Mouse (Mus musculus) embryonic facial prominence, embryonic 11.5 days (tissue): Measurements from ENCODE around the gene 6330409D20Rik. TPM values are rescaled to one million over a fixed set of nuclear protein-coding genes. Genes with fewer than 3 reads are reported as not detected.

Experiments used
- ATAC-seq: fragments of 200-750 bp; cut with Nextera tagmentation; replicated peaks from 2 replicates; pipeline ENCODE4 v1.8.0; 2017; ENCODE audit warnings: low read depth; ENCODE audit not compliant: insufficient number of reproducible peaks, low FRiP score, low TSS enrichment
- DNase-seq: peaks from one replicate; pipeline ENCODE4 v3.0.0-alpha.2; 2015; ENCODE audit warnings: low spot score
- H3K27ac ChIP-seq: fragments of 300-500 bp; sonication (generic); replicated peaks from 2 replicates; pipeline ENCODE4 v1.5.1; 2014; ENCODE audit warnings: mild to moderate bottlenecking, low read depth, low read length, control low read depth
- H3K27me3 ChIP-seq: fragments of 300-500 bp; sonication (generic); 2 replicates; pipeline ENCODE4 v1.6.1; 2014; ENCODE audit warnings: mild to moderate bottlenecking, low read length, moderate library complexity, mixed read lengths; ENCODE audit not compliant: control insufficient read depth, insufficient read depth
- H3K36me3 ChIP-seq: fragments of 300-500 bp; sonication (generic); replicated peaks from 2 replicates; pipeline ENCODE4 v1.6.1; 2014; ENCODE audit warnings: low read depth, mild to moderate bottlenecking, low read length, moderate library complexity, mixed read lengths; ENCODE audit not compliant: control insufficient read depth, insufficient read depth
- H3K4me1 ChIP-seq: fragments of 300-500 bp; sonication (generic); 2 replicates; pipeline ENCODE4 v1.6.1; 2014; ENCODE audit warnings: low read length, mixed read lengths; ENCODE audit not compliant: control insufficient read depth, insufficient read depth
- H3K4me2 ChIP-seq: fragments of 300-500 bp; sonication (generic); 2 replicates; pipeline ENCODE4 v1.6.1; 2014; ENCODE audit warnings: low read depth, mild to moderate bottlenecking, control low read depth, low read length, moderate library complexity
- H3K4me3 ChIP-seq: fragments of 300-500 bp; sonication (generic); 2 replicates; pipeline ENCODE4 v1.5.1; 2014; ENCODE audit warnings: low read depth, low read length, control low read depth
- H3K9ac ChIP-seq: fragments of 300-500 bp; sonication (generic); replicated peaks from 2 replicates; pipeline ENCODE4 v1.6.1; 2014; ENCODE audit warnings: mild to moderate bottlenecking, control low read depth, low read length
- H3K9me3 ChIP-seq: fragments of 300-500 bp; sonication (generic); replicated peaks from 2 replicates; pipeline ENCODE4 v1.6.1; 2016; ENCODE audit warnings: mild to moderate bottlenecking, low read length, inconsistent platforms, mixed read lengths; ENCODE audit not compliant: control insufficient read depth
- WGBS: fragments of 180-500 bp; shearing (Covaris S2); extraction: QIAGEN DNeasy Blood & Tissue Kit; methylation state at CpG from one replicate; pipeline ENCODE4 v1.1.7; 2014; 5-methylcytosine and 5-hydroxymethylcytosine counted together
- polyA plus RNA-seq: library from polyadenylated mRNA; unstranded; fragments of >200 nt; fragmentation: Nextera tagmentation; extraction: Ambion mirVana; gene quantifications from 2 replicates; pipeline ENCODE4 v1.2.1, GENCODE M21; 2014

The 6330409D20Rik gene
- polyA plus RNA-seq, 1 experiment from 2014 or later, result 0.31 TPM

DNA sequence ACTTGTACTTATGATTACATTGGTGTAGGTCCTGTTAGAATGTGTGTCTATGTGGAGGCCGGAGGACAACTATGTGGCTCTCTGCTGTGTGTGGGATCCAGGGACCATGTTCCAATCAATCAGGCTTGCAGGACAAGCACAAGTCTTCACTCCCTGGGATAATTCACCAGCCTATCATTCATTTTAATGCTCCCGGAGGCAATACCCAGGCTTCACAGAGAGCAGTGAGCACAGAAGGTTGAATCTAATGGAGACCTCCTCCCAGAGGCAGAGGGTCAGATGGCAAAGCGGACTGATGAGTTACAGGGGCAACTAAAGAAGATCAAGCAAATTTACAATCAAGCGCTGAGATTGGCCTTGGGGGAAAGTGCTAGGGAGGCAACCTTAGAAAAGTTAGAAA, 11.3 kb downstream of the 6330409D20Rik start:
- no peak for DNase-seq
- Histone ChIP-seq H3K4me2 (no peak overlapping the region), H3K4me3 (no peak overlapping the region), H3K27ac (peak overlapping the region; percentile 52), H3K9ac (no peak overlapping the region; the same call in 1 of the 2 replicates), H3K9me3 (no peaks in the 10 kb centered on the region), H3K36me3 (no peaks in the 10 kb centered on the region), H3K4me1 (peaks cover 13% of the 10 kb centered on the region), H3K27me3 (no peaks in the 10 kb centered on the region)
- no peak for ATAC-seq
- WGBS, result 49% methylated on average over 4 of the region's 4 CpGs

DNA sequence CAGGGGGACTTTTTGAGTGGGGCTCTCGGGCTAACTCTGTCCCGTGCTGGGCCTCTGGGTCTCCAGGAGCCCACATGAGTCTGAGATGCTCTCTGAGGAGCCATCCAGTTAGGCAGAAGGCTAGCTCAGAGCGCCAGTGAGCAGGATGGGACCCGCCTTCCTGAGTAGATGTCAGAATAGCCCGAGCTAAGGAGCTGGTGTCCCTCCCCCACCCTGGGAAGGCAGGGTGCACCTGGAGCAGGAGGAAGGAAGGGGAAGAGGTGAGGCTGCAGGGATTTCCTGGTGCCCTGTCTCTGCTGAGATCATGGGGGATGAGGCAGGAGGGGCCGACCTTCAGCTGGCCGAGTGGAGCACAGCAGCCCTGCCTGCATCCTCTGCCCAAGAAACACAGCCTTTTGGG, 12.4 kb downstream of the 6330409D20Rik start:
- no peaks in the 10 kb centered on the region for H3K27me3 ChIP-seq
- H3K4me3 ChIP-seq, result peak overlapping the region; percentile 23
- H3K9me3 ChIP-seq, result no peaks in the 10 kb centered on the region
- peak overlapping the region; percentile 30; the same call in 1 of the 2 replicates for H3K9ac ChIP-seq
- peaks cover 13% of the 10 kb centered on the region for H3K4me1 ChIP-seq
- WGBS, result 46% methylated on average over 7 of the region's 7 CpGs
- H3K27ac ChIP-seq, result no peak overlapping the region; the same call in 1 of the 2 replicates
- DNase-seq, result no peak
- H3K36me3 ChIP-seq, result no peaks in the 10 kb centered on the region
- ATAC-seq, result no peak
- H3K4me2 ChIP-seq, result peak overlapping the region; percentile 34

DNA sequence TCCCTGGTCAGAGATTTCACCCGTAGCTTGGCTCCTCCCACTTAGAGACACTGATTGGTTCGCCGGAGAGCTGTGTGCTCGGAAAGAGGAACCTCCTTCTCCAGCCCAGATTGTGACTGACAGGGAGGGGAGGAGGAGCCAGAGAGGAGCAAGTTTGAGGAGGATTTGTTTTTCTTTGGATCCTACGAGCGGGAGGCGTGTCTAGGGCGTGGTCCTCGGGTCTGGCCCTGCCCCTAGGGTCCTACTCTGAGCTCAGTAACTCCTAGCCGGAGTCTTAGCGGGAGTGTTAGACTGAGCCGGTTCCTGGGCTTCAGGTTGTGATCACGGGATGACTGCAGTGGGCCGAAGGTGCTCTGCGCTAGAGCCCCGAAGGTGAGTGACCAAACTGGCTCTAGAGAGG, 13.4 kb downstream of the 6330409D20Rik start:
- H3K4me3 ChIP-seq, result peak overlapping the region; percentile 30
- peak; percentile 98 for DNase-seq
- H3K9me3 ChIP-seq, result no peaks in the 10 kb centered on the region
- peak; percentile 91 for ATAC-seq
- H3K36me3 ChIP-seq, result no peaks in the 10 kb centered on the region
- WGBS, result 0% methylated on average over 16 of the region's 16 CpGs
- no peak overlapping the region for H3K9ac ChIP-seq
- no peak overlapping the region for H3K27ac ChIP-seq
- H3K4me2 ChIP-seq, result peak overlapping the region; percentile 39
- peaks cover 13% of the 10 kb centered on the region for H3K4me1 ChIP-seq
- no peaks in the 10 kb centered on the region for H3K27me3 ChIP-seq

DNA sequence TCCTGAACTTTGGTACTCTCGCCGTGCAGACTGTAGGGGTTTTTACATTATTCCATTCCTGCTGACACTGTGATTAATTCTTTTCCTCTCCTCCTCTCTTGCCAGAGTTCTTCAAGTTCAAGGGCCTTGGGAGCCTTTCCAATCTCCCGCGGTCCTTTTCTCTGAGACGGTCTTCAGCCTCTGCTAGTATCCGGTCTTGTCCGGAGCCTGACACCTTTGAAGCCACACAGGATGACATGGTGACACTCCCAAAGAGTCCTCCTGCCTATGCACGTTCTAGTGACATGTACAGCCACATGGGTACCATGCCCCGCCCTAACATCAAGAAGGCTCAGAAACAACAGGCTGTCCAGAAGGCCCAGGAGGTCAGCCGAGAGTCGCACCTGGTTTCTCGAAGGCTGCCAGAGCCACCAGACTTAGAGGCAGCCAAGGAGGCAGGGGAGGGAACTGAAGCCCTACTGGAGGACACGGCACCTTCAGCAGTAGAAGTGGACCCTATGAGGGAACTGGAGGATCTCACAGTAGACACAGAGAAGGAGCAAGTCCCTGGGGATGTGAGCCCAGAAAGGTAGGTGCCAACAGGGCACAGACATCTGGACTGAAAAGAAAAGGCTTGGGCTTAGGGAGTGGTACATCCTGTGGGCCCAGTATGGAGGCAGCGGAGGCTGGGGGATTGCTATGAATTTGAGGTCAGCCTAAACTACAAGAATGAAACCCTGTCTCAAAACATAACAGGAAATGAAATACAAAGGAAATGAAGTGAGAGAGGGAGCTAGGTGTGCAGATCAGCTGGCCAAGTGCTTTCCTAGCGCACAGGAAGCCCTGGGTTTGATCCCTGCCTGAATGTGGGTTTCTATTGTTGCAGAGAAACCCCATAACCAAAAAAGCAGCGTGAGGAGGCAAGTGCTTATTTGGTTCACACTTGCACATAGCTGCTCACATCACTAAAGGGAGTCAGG, 15.7 kb downstream of the 6330409D20Rik start:
- whole genome bisulfite sequencing, result 82% methylated on average over 16 of the region's 16 CpGs
- Histone ChIP-seq H3K4me1 (peaks cover 10% of the 10 kb centered on the region), H3K27ac (no peak overlapping the region)

DNA sequence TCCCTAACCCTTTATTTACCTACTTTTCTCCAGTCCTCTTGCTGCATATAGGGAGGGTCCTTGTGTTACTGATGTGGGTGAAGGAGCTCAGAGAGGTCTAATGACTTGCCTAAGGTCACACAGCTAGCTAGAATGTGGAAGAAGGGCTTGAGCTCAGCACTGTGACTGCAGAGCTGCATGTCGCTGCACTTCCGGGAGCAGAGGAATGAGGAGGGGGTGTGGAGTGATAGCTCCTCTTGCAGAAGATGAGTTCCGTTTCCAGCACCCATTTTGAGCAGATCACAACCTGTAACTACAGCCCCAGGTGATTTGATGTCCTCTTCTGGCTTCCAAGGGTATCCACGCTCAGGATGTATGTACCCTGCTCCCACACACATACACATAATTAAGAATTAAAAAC, 16.7 kb downstream of the 6330409D20Rik start:
- H3K27me3 ChIP-seq, result no peaks in the 10 kb centered on the region
- H3K9ac ChIP-seq, result no peak overlapping the region
- H3K4me3 ChIP-seq, result no peak overlapping the region
- no peak overlapping the region for H3K27ac ChIP-seq
- DNase-seq (no peak), ATAC-seq (no peak)
- no peaks in the 10 kb centered on the region for H3K36me3 ChIP-seq
- H3K4me2 ChIP-seq, result no peak overlapping the region
- H3K4me1 ChIP-seq, result peaks cover 10% of the 10 kb centered on the region; the same call in 1 of the 2 replicates
- 86% methylated on average over 4 of the region's 4 CpGs for WGBS
- no peaks in the 10 kb centered on the region for H3K9me3 ChIP-seq

More for the DNA sequence above, 15.7 kb downstream of the 6330409D20Rik start:
- no peak for DNase-seq
- Histone ChIP-seq H3K36me3 (no peaks in the 10 kb centered on the region), H3K9ac (no peak overlapping the region), H3K9me3 (no peaks in the 10 kb centered on the region), H3K4me2 (no peak overlapping the region), H3K4me3 (no peak overlapping the region), H3K27me3 (no peaks in the 10 kb centered on the region)
- no peak for ATAC-seq

DNA sequence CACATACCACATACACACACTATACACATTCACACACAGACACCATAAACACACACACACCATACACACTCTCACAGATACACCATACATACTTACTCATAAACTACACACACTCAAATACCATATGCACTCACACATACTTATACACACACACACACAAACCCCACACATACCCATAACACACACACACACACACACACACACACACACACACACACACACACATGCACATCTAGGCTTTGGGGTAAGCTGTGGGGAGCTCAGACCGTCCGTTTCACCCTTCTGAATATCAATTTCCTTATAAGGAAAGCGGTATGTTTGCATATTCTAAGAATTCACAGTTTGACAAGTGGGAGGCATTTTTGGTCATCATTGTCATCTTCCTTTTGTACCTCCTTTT, 18.2 kb downstream of the 6330409D20Rik start:
- H3K9ac ChIP-seq, result no peak overlapping the region
- no peak overlapping the region for H3K4me2 ChIP-seq
- 84% methylated on average over 3 of the region's 3 CpGs for WGBS
- H3K4me1 ChIP-seq, result peaks cover 5% of the 10 kb centered on the region; the same call in 1 of the 2 replicates
- no peak overlapping the region for H3K27ac ChIP-seq
- no peak for DNase-seq
- H3K4me3 ChIP-seq, result no peak overlapping the region
- no peaks in the 10 kb centered on the region for H3K36me3 ChIP-seq
- ATAC-seq, result no peak
- H3K9me3 ChIP-seq, result no peaks in the 10 kb centered on the region
- no peaks in the 10 kb centered on the region for H3K27me3 ChIP-seq

DNA sequence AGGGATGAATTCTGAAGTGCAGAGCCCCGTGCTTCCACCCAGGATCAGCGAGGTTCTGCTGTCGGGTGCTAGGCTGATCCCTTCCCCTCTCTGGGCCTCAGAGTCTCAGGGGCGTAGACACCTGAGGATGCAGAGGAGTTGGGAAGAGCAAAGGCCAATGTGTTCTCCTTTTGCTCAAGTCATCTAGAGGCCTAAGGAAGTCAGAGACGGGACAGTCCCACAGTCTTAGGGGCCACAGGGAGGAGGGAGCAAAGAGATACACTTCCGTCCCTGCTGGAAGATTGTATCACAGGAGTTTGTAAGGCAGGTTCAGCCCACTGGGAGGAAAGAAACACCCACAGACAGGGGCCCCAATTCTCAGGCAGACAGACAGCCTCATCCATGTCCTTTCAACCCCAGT, 18.8 kb downstream of the 6330409D20Rik start:
- Histone ChIP-seq H3K27ac (0 out of 2 replicates have a peak overlapping the region, but pooled peaks have one; percentile 13), H3K27me3 (no peaks in the 10 kb centered on the region), H3K4me1 (peaks cover 5% of the 10 kb centered on the region; the same call in 1 of the 2 replicates), H3K9ac (peak overlapping the region; percentile 22; the same call in 1 of the 2 replicates), H3K36me3 (no peaks in the 10 kb centered on the region), H3K4me3 (no peak overlapping the region), H3K9me3 (no peaks in the 10 kb centered on the region), H3K4me2 (peak overlapping the region; percentile 1; the same call in 1 of the 2 replicates)
- DNase-seq, result no peak
- WGBS, result 61% methylated on average over 6 of the region's 6 CpGs
- ATAC-seq, result no peak

DNA sequence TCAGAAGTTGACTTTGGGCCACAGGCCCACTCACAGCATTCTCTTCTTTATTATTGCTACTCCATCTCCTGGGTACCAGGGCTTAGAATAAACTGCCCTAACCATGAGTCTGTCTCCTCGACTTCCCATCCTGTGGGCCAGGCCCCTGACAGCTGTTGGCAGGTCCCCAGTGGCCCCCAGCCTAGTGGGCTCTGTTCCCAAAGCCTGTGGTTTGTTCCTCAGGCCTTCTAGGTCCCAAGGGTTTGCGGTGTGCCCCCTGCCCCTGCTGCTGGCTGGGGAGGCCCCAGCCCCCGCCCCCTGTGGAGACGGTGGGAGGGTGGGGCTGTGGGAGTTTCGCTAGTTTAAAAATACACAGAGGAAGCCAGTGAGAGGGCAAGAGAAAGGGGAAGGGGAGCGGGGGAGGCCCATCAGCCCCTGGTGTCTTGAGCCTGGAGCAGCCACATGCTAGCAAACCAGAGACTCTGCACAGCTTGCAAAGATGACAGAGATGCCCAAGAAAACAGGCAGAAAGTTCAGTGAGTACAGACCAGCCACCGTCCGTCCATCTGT, 20.1 kb downstream of the 6330409D20Rik start, which contains the start of gene Sh2d3c:
Gene Sh2d3c (plus strand): TSS at position 375 of the 549 bp plus-strand sequence.
- Histone ChIP-seq H3K27ac (peak within 1 kb of the TSS; percentile 52; the same call in 1 of the 2 replicates), H3K36me3 (no peaks in the 10 kb centered on the region), H3K4me2 (peak within 1 kb of the TSS; percentile 10; the same call in 1 of the 2 replicates), H3K4me3 (no peak within 1 kb of the TSS), H3K27me3 (no peaks in the 10 kb centered on the region), H3K9ac (peak within 1 kb of the TSS; percentile 34), H3K9me3 (no peaks in the 10 kb centered on the region), H3K4me1 (peaks cover 5% of the 10 kb centered on the region; the same call in 1 of the 2 replicates)
- WGBS, result 46% methylated on average over 8 of the region's 8 CpGs
- no peak for ATAC-seq
- DNase-seq, result no peak
